Mouse (Mus musculus): Measurements from ENCODE around the gene Ephb2.

- no peak for TF ChIP-seq CTCF (IDR thresholded peaks at IDR 0.05; ENCODE audit: low read depth)
- TF ChIP-seq EP300 (IDR thresholded peaks at IDR 0.05; ENCODE audit: low read depth) = no peak
These were observed 39.2 kb upstream of the Ephb2 start for GRCm38 (mm10) chr4:136875012-136875411.
